Mouse (Mus musculus) intestine, embryonic 15.5 days (tissue): Measurements from ENCODE around the gene Kdm5b. TPM values are rescaled to one million over a fixed set of nuclear protein-coding genes. Genes with fewer than 3 reads are reported as not detected.
"Not testable (repeated sequence)": the region's sequence is repeated elsewhere in the genome, so short reads cannot be mapped to it uniquely, and the experiment has no call there.

ENCODE experiments used
- ATAC-seq: fragments of 200-750 bp; cut with Nextera tagmentation; 2 replicates; pipeline ENCODE4 v1.8.0; 2017; ENCODE audit warnings: moderate TSS enrichment, moderate library complexity
- H3K27ac ChIP-seq: fragments of 300-500 bp; sonication (generic); 2 replicates; pipeline ENCODE4 v1.5.1; 2015; ENCODE audit warnings: mild to moderate bottlenecking, inconsistent platforms
- H3K27me3 ChIP-seq: fragments of 300-500 bp; sonication (generic); replicated peaks from 2 replicates; pipeline ENCODE4 v1.6.1; 2015; ENCODE audit warnings: inconsistent platforms
- H3K36me3 ChIP-seq: fragments of 300-500 bp; sonication (generic); 2 replicates; pipeline ENCODE4 v1.6.1; 2015; ENCODE audit warnings: inconsistent platforms
- H3K4me1 ChIP-seq: fragments of 300-500 bp; sonication (generic); replicated peaks from 2 replicates; pipeline ENCODE4 v1.6.1; 2015; ENCODE audit warnings: inconsistent platforms
- H3K4me2 ChIP-seq: fragments of 300-500 bp; sonication (generic); replicated peaks from 2 replicates; pipeline ENCODE4 v1.6.1; 2015; ENCODE audit warnings: mild to moderate bottlenecking, inconsistent platforms
- H3K4me3 ChIP-seq: fragments of 300-500 bp; sonication (generic); replicated peaks from 2 replicates; pipeline ENCODE4 v1.5.1; 2015; ENCODE audit warnings: inconsistent platforms
- H3K9ac ChIP-seq: fragments of 300-500 bp; sonication (generic); 2 replicates; pipeline ENCODE4 v1.6.1; 2015; ENCODE audit warnings: inconsistent platforms
- H3K9me3 ChIP-seq: fragments of 300-500 bp; sonication (generic); 2 replicates; pipeline ENCODE4 v1.6.1; 2016; ENCODE audit warnings: inconsistent platforms
- WGBS: fragments of 180-500 bp; shearing (Covaris S2); methylation state at CpG from one replicate; pipeline ENCODE4 v1.1.7; 2015; 5-methylcytosine and 5-hydroxymethylcytosine counted together
- polyA plus RNA-seq: library from polyadenylated mRNA; unstranded; fragments of >200 nt; fragmentation: Nextera tagmentation; extraction: Ambion mirVana; gene quantifications from 2 replicates; pipeline ENCODE4 v1.2.1, GENCODE M21; 2015

The Kdm5b gene
- polyA plus RNA-seq, 1 experiment from 2014 or later: 38.7 TPM

DNA sequence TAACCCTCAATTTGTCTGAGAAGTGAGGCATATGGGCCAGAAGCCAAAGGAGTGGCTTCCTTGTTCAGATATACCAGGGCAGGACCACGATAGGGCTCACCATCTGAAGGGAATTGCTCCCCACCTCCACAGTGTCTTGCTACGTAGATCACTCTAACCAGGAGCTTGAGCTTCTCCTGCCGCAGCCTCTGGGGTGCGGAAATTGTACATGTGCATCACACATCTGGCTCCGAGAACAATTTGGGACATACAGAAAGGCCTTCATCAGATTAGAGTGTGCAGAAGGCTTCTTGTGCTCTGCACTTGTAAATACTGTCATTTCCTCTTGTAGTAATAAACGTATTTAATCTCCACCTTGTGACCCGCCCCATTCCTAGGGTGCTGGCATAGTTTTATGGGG, 38.8 kb upstream of the Kdm5b start:
- H3K9ac ChIP-seq: no peak overlapping the region
- ATAC-seq: peak; percentile 22; the same call in 1 of the 2 replicates
- no peaks in the 10 kb centered on the region for H3K36me3 ChIP-seq
- H3K4me2 ChIP-seq: no peak overlapping the region
- H3K4me1 ChIP-seq: 0 out of 2 replicates have a peak, but pooled peaks cover 5% of the 10 kb centered on the region
- H3K27ac ChIP-seq: 0 out of 2 replicates have a peak overlapping the region, but pooled peaks have one; percentile 52
- no peaks in the 10 kb centered on the region for H3K9me3 ChIP-seq
- no peak overlapping the region for H3K4me3 ChIP-seq
- H3K27me3 ChIP-seq: no peaks in the 10 kb centered on the region
- WGBS: 62% methylated on average over 7 of the region's 7 CpGs

DNA sequence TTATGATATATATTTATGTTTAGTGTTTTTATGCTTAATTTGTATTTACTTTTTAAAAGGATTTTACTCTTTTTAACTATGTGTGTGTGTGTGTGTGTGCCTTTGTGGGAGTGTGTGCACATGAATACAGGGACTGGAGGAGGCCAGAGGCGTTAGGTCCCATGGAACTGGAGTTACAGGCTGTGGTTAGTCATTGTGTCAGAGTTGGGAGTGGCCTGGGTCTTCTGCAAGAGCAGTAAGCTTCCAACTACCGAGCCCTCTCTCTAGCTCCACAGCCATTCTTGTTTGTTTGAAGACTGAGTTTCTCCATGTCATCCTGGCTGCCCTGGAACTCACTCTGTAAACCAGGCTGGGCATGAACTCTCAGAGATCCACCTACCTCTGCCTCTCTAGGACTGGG, 37.6 kb upstream of the Kdm5b start:
- no peak overlapping the region for H3K4me3 ChIP-seq
- H3K27ac ChIP-seq: no peak overlapping the region
- ATAC-seq: no peak
- H3K9me3 ChIP-seq: no peaks in the 10 kb centered on the region
- H3K27me3 ChIP-seq: no peaks in the 10 kb centered on the region
- 37% methylated on average over 2 of the region's 2 CpGs for WGBS
- 0 out of 2 replicates have a peak, but pooled peaks cover 2% of the 10 kb centered on the region for H3K4me1 ChIP-seq
- no peaks in the 10 kb centered on the region for H3K36me3 ChIP-seq
- no peak overlapping the region for H3K9ac ChIP-seq
- H3K4me2 ChIP-seq: no peak overlapping the region

DNA sequence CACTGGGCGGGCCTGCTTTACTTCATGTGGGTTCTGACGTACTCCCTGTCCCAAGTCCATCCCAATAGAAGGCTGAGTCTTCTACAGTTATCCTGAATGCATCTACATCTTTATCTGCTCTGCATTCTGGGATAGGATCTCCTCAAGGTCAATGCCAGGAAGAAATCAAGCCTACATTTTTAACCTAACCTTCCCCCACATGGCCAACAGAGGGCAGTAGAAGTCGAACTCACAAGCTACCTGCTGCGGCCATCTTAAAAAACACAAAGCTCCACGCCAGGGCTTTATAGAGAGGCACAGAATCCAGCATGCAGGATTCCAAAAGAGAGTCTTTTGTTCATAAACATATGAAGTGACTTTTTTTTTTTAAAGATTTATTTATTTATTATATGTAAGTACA, 35.5 kb upstream of the Kdm5b start:
- Histone ChIP-seq H3K4me1 (0 out of 2 replicates have a peak, but pooled peaks cover 2% of the 10 kb centered on the region), H3K27ac (no peak overlapping the region)
- 83% methylated on average over 5 of the region's 5 CpGs for WGBS

DNA sequence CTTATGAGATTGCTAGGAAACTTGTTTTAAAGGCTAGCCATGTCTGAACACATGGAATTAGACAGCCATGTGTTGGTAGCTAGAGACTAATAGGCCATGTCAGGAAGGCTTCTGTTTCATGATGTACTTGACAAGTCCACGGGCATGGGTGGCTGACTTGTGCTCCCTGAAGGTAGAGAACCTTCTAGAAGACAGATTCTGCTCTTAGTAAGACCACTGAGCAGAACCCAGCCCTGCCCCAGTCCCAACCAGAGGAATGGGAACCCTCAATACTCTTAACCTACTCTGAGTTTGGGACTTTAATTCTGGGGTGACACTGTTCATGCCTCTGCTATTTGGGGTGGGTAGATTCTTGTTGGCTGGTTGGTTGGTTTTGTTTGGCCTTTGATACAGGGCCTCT, 35.0 kb upstream of the Kdm5b start:
- Histone ChIP-seq H3K9me3 (no peaks in the 10 kb centered on the region), H3K4me1 (0 out of 2 replicates have a peak, but pooled peaks cover 2% of the 10 kb centered on the region), H3K4me3 (no peak overlapping the region), H3K4me2 (no peak overlapping the region), H3K36me3 (no peaks in the 10 kb centered on the region), H3K27me3 (no peaks in the 10 kb centered on the region), H3K27ac (no peak overlapping the region), H3K9ac (no peak overlapping the region)
- ATAC-seq: no peak
- 91% methylated on average over 1 of the region's 1 CpGs for WGBS

More for the DNA sequence above, 35.5 kb upstream of the Kdm5b start:
- no peak overlapping the region for H3K9ac ChIP-seq
- ATAC-seq: no peak
- no peaks in the 10 kb centered on the region for H3K36me3 ChIP-seq
- no peak overlapping the region for H3K4me3 ChIP-seq
- H3K27me3 ChIP-seq: no peaks in the 10 kb centered on the region
- no peaks in the 10 kb centered on the region for H3K9me3 ChIP-seq
- H3K4me2 ChIP-seq: no peak overlapping the region

DNA sequence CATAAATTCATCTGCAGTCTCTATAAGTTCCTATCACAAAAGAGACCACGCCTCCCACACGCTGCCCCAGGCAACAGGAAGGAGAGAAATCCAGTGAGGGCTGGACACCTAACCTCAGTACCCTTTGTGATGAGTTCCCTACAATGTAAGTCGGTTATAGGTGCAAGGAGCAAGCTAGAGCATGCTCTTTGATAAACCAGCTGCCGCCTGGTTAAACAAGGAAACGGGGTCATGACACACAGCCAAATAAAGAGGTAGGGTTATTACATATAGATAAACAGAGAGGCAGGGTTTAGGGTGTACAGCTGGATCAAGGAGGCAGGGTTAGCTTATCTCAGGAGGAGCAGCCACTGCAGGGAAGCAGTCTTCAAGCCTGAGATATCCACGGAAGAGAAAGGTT, 33.2 kb upstream of the Kdm5b start:
- no peak overlapping the region for H3K4me2 ChIP-seq
- no peaks in the 10 kb centered on the region for H3K9me3 ChIP-seq
- H3K27me3 ChIP-seq: no peaks in the 10 kb centered on the region
- 25% methylated on average over 6 of the region's 6 CpGs for WGBS
- peak overlapping the region; percentile 20; the same call in 1 of the 2 replicates for H3K27ac ChIP-seq
- ATAC-seq: peak; percentile 88
- H3K4me3 ChIP-seq: no peak overlapping the region
- H3K36me3 ChIP-seq: no peaks in the 10 kb centered on the region
- H3K9ac ChIP-seq: no peak overlapping the region
- 0 out of 2 replicates have a peak, but pooled peaks cover 2% of the 10 kb centered on the region for H3K4me1 ChIP-seq

DNA sequence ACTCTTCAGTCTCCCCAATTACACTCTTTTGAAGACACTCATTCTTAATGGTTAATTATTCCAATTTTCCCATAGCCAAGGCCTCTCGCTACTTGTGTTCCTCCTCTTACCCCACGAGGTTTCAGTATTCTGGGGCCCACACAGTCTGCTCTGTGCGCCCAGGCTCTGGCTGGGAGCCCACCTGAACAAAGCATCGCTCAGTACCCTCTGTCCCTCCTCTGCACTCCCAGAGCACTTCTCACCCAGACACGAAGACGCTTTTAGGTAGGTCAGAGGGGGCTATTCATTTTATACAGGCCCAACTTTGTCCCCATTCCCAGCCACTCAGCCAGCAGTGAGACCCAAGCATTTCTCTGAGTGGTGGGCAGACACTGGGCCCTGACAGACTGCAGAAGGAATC, 29.4 kb upstream of the Kdm5b start:
- no peak overlapping the region for H3K9ac ChIP-seq
- WGBS: 83% methylated on average over 6 of the region's 6 CpGs
- no peak overlapping the region for H3K4me3 ChIP-seq
- no peak overlapping the region for H3K4me2 ChIP-seq
- no peaks in the 10 kb centered on the region for H3K9me3 ChIP-seq
- H3K27ac ChIP-seq: no peak overlapping the region
- ATAC-seq: no peak
- no peaks in the 10 kb centered on the region for H3K27me3 ChIP-seq
- 0 out of 2 replicates have a peak, but pooled peaks cover 2% of the 10 kb centered on the region for H3K4me1 ChIP-seq
- no peaks in the 10 kb centered on the region for H3K36me3 ChIP-seq

DNA sequence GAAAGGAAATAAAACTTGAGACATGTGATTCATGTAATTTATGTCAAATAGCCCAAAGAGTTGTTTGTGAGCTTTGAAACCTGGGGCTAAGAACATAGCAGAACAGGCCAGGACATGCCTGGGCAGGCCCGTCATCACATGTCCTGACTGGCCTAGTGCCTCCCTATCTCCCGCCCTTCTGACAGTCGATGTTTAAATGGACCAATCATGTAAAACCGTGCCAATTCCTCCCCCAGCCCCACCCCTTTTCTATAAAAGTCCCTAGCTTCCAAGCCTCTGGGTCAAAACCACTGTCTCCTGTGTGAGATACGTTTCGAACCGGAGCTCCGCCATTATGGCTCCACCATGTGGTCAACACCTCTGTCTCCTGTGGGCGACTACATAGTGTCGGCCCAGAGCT, 26.3 kb upstream of the Kdm5b start:
- H3K4me2 ChIP-seq, H3K36me3 ChIP-seq, H3K4me3 ChIP-seq, ATAC-seq, H3K27me3 ChIP-seq, H3K9me3 ChIP-seq, H3K27ac ChIP-seq, H3K9ac ChIP-seq, H3K4me1 ChIP-seq: not testable (repeated sequence)
- 92% methylated on average over 10 of the region's 10 CpGs for WGBS

DNA sequence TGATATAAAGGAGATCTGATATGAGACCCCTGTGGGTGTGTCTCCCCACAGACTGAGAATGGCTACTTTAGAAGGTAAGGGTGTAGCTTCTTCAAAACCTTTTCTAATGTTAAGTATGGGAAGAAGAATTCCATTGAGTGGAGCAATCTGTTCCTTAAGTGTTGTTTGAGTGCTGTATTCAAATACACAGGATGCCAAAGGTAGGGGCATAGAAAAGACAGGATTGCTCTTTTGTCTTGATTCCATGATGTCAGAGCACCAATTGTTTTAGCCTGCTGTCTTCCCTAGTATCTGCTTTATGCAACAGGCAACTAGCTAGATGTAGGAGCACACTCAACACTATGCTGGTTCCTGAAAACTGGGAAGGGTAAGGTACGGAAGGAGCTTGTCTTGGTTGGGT, 24.9 kb upstream of the Kdm5b start:
- 94% methylated on average over 1 of the region's 1 CpGs for WGBS
- no peak overlapping the region for H3K4me2 ChIP-seq
- no peaks in the 10 kb centered on the region for H3K4me1 ChIP-seq
- no peaks in the 10 kb centered on the region for H3K27me3 ChIP-seq
- no peaks in the 10 kb centered on the region for H3K9me3 ChIP-seq
- ATAC-seq: no peak
- H3K27ac ChIP-seq: no peak overlapping the region
- H3K4me3 ChIP-seq: no peak overlapping the region
- H3K9ac ChIP-seq: no peak overlapping the region
- no peaks in the 10 kb centered on the region for H3K36me3 ChIP-seq

DNA sequence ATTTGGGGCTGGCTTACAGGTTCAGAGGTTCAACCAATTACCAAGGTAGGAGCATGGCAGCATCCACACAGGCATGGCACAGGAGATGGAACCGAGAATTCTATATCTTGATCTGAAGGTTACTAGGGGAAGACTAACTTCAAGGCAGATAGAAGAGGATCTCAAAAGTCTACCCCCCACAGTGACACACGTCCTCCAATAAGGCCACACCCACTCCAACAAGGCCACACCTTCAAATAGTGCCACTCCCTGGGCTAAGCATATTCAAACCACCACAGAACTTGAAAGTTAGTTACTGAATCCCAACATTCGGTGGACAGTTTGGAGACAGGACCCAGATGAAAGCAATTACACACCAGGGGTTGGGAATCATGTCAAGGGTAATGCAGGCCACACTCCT, 24.5 kb upstream of the Kdm5b start:
- Histone ChIP-seq H3K4me3 (no peak overlapping the region), H3K9me3 (no peaks in the 10 kb centered on the region), H3K27me3 (no peaks in the 10 kb centered on the region), H3K27ac (no peak overlapping the region), H3K9ac (no peak overlapping the region), H3K4me1 (no peaks in the 10 kb centered on the region), H3K4me2 (no peak overlapping the region), H3K36me3 (no peaks in the 10 kb centered on the region)
- WGBS: 71% methylated on average over 3 of the region's 3 CpGs
- no peak for ATAC-seq

DNA sequence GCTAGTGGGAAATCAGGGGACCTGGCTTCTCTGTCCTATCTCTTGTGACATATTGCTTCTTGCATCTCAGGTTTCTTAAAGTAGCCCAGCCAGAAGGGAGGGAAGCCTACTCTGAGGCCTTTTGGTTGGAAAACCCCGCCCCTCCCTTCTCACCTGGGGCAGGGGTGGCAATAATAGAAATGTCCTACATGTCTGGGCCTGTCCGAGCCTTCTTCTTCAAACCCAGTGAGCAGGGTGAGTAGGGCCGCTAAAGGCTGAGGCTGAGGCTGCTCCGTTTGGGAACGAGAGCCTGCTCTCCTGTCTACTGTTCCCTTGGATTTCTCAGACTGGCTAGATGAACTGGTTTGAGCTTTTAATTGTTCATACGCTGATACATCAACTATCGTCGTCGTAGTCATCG, 19.4 kb upstream of the Kdm5b start:
- no peaks in the 10 kb centered on the region for H3K4me1 ChIP-seq
- no peak overlapping the region for H3K27ac ChIP-seq
- 91% methylated on average over 10 of the region's 10 CpGs for WGBS
- no peak for ATAC-seq
- H3K9ac ChIP-seq: no peak overlapping the region
- H3K36me3 ChIP-seq: no peaks in the 10 kb centered on the region
- H3K4me3 ChIP-seq: no peak overlapping the region
- no peaks in the 10 kb centered on the region for H3K27me3 ChIP-seq
- no peaks in the 10 kb centered on the region for H3K9me3 ChIP-seq
- no peak overlapping the region for H3K4me2 ChIP-seq

DNA sequence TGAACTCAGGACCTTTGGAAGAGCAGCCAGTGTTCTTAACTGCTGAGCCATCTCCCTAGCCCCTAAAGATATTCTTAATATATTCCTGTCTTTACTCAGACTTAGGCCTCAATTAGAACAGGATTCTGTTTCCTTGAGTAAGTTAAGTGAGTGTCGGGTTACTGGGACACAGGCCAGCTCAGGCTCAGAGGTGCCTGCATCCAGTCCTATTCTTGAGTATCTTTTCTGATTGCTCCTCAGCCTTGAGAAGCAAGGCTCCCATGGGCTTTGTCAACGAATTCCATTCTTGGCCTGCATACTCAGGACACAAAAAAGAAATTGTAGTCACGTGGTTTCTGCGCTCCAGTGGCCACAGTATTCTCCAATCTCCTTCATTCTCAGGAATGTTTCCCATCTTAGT, 11.7 kb upstream of the Kdm5b start:
- no peak overlapping the region for H3K27ac ChIP-seq
- 76% methylated on average over 4 of the region's 4 CpGs for WGBS
- no peak overlapping the region for H3K4me3 ChIP-seq
- H3K36me3 ChIP-seq: no peaks in the 10 kb centered on the region
- ATAC-seq: no peak
- H3K27me3 ChIP-seq: no peaks in the 10 kb centered on the region
- no peak overlapping the region for H3K4me2 ChIP-seq
- no peak overlapping the region for H3K9ac ChIP-seq
- no peaks in the 10 kb centered on the region for H3K9me3 ChIP-seq
- H3K4me1 ChIP-seq: no peaks in the 10 kb centered on the region

DNA sequence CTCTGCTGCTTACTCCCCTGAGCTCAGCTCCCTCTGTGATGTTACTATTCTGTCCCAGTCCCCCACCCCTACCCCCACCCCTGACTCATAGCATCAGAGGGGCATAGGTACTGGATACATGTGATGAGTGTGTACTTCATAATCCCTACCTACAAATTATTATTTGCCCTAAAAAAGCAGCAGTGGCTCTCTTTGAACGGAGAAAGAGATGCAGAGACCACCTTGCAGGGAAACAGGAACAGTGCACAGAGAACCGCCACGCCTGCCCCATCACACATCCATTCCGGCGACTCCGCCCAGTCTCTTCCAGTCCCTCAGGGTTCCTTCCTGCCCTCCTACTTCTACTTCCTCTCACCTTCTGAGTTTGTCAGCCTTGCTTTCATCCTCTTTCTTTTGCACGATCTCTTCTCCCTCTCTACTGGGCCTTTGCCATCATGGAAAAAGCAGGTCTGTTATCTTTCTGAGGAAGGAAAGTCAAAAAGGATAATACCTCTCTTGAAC, 10.3 kb upstream of the Kdm5b start, which contains the start of gene Mgat4e:
Gene Mgat4e (minus strand): TSS at position 51 of the 501 bp plus-strand sequence.
- H3K9ac ChIP-seq: no peak within 1 kb of the TSS
- no peaks in the 10 kb centered on the region for H3K9me3 ChIP-seq
- no peaks in the 10 kb centered on the region for H3K27me3 ChIP-seq
- H3K27ac ChIP-seq: no peak within 1 kb of the TSS
- no peak within 1 kb of the TSS for H3K4me2 ChIP-seq
- ATAC-seq: no peak
- H3K36me3 ChIP-seq: no peaks in the 10 kb centered on the region
- no peaks in the 10 kb centered on the region for H3K4me1 ChIP-seq
- H3K4me3 ChIP-seq: no peak within 1 kb of the TSS
- WGBS: 53% methylated on average over 7 of the region's 7 CpGs

DNA sequence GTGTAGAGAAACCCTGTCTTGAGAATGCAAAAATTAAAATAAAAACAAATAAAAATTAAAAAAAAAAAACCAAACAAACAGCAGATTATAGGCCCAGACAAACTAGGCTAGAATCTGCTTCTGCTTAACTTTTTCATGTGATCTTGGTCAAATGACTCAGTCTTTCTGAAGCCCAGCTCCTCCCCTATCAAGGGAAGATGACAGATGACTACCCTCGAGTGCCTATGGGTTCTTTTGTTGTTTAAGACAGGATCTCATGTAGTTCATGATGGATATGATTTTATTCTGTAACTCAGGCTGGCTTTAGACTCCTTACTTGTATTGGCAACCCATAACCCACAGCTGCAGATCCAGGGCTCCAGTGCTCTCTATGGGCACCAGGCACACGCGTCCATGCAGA, 8.1 kb upstream of the Kdm5b start:
- H3K27ac ChIP-seq: no peak overlapping the region

More for the DNA sequence above, 8.1 kb upstream of the Kdm5b start:
- H3K4me1 ChIP-seq: peaks cover 13% of the 10 kb centered on the region
- H3K27me3 ChIP-seq: no peaks in the 10 kb centered on the region
- no peaks in the 10 kb centered on the region for H3K9me3 ChIP-seq
- H3K4me3 ChIP-seq: no peak overlapping the region
- ATAC-seq: no peak
- no peak overlapping the region for H3K4me2 ChIP-seq
- WGBS: 81% methylated on average over 3 of the region's 3 CpGs
- no peak overlapping the region for H3K9ac ChIP-seq
- no peaks in the 10 kb centered on the region for H3K36me3 ChIP-seq
